Mouse (Mus musculus) megakaryocyte, adult 5-6 weeks (primary cell): ENCODE results near the gene Lgr6. TPM values are rescaled to one million over a fixed set of nuclear protein-coding genes. Genes with fewer than 3 reads are reported as not detected.
A peak's percentile ranks its signal among the peaks of the same experiment; 100 is the strongest.

ENCODE experiments used
- ATAC-seq: 2 replicates; pipeline ENCODE4 v1.8.0; 2016; ENCODE audit warnings: mild to moderate bottlenecking, inconsistent platforms; ENCODE audit not compliant: poor library complexity, severe bottlenecking
- total RNA-seq, 2 experiments: library from RNA; stranded (forward) in 1 of 2; stranded (reverse) in 1 of 2; fragments of 153-499, 151-499 nt in 1 of 2; fragments of 221-1000, 200-1000 nt in 1 of 2; gene quantifications; 2 replicates each; pipeline versions ENCODE4 v1.2.3 to v1.2.4; 2015 to 2017

Gene Lgr6
- total RNA-seq (2015) (not detected in 2 replicates), total RNA-seq (2017) (not detected in 2 replicates)

GRCm38 (mm10) chr1:135105124-135105523 is at the start of gene Lgr6:
Gene Lgr6, minus strand, starts transcription at chr1:135105276.
- ATAC-seq: no peak

GRCm38 (mm10) chr1:135154411-135154959 is 49.4 kb upstream of the Lgr6 start:
- peak; percentile 91 for ATAC-seq

GRCm38 (mm10) chr1:135154011-135154410 is 48.9 kb upstream of the Lgr6 start:
- no peak for ATAC-seq

GRCm38 (mm10) chr1:135148996-135149395 is 43.9 kb upstream of the Lgr6 start:
- no peak for ATAC-seq

- no peak for ATAC-seq
Observed at GRCm38 (mm10) chr1:135148476-135148875, 43.4 kb upstream of the Lgr6 start.

- peak; percentile 71 for ATAC-seq
Observed at GRCm38 (mm10) chr1:135147702-135148058, 42.6 kb upstream of the Lgr6 start.

- peak; percentile 86 for ATAC-seq
Observed at GRCm38 (mm10) chr1:135146946-135147701, 42.0 kb upstream of the Lgr6 start.

- ATAC-seq: peak; percentile 67
Observed at GRCm38 (mm10) chr1:135146077-135146945, 41.2 kb upstream of the Lgr6 start, which contains the start of gene Arl8a. Gene Arl8a, plus strand, starts transcription at chr1:135146824.

GRCm38 (mm10) chr1:135143940-135144339 is 38.9 kb upstream of the Lgr6 start:
- no peak for ATAC-seq

GRCm38 (mm10) chr1:135142452-135142851 is 37.4 kb upstream of the Lgr6 start:
- ATAC-seq: no peak

- no peak for ATAC-seq
Observed at GRCm38 (mm10) chr1:135139906-135140305, 34.8 kb upstream of the Lgr6 start.

- peak; percentile 37 for ATAC-seq
Observed at GRCm38 (mm10) chr1:135136500-135136899, 31.4 kb upstream of the Lgr6 start.

- ATAC-seq: no peak
Observed at GRCm38 (mm10) chr1:135135111-135135787, 30.2 kb upstream of the Lgr6 start.

- 0 out of 2 replicates have a peak, but pooled peaks have one; percentile 7 for ATAC-seq
Observed at GRCm38 (mm10) chr1:135133678-135134435, 28.8 kb upstream of the Lgr6 start.

- peak; percentile 31 for ATAC-seq
Observed at GRCm38 (mm10) chr1:135132893-135133369, 27.9 kb upstream of the Lgr6 start.

GRCm38 (mm10) chr1:135132473-135132872 is 27.4 kb upstream of the Lgr6 start, which contains the start of gene Ptpn7:
Gene Ptpn7, plus strand, starts transcription at chr1:135132700.
- ATAC-seq: peak; percentile 73

- ATAC-seq: no peak
Observed at GRCm38 (mm10) chr1:135131560-135131959, 26.5 kb upstream of the Lgr6 start.

- peak; percentile 62 for ATAC-seq
Observed at GRCm38 (mm10) chr1:135131034-135131433, 26.0 kb upstream of the Lgr6 start.

- no peak for ATAC-seq
Observed at GRCm38 (mm10) chr1:135130376-135131018, 25.4 kb upstream of the Lgr6 start.
